17 mouse cellular contexts compared by ENCODE assay signal in the genomic region with DNA sequence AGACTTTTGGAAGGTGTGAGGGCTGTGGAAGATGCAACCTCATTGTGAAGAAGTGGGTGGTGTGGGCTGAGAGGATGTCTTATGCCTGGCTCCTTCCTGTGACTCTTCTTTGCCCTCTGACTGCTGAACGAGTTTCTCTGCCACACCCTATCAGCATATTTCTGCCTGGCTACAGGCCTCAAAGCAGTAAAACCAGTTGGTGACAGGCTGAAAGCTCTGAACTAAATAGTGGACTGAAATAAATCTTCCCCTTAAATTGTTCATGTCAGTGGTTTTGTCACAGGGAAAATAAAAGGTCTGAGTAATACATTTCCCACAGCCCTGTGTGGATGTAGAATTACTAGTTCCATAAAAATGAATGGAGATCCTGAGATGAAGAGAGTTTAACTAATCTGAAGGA.
A peak's percentile ranks its signal among the peaks of the same experiment; 100 is the strongest.
DNase-seq lines count a peak whose midpoint lies in the region; ATAC-seq and TF ChIP-seq lines count a peak whose summit lies in the region.
"Had no signal": no experiment of that assay in that cellular context is flagged by ENCODE, and none has a peak within 500 bp of the region (broad histone marks: within the 10 kb centered on the region; RNA-seq: fewer than 3 reads in every experiment).

No protein-coding gene starts in this region.

- H3K4me2 ChIP-seq in lung, postnatal 0 days (replicated peaks; ENCODE audit: low read depth, low read length): no peak overlapping the region
- H3K4me2 ChIP-seq in neural tube, embryonic 14.5 days (ENCODE audit: low read depth, low read length): no peak overlapping the region
- no peak overlapping the region for H3K4me2 ChIP-seq in midbrain, embryonic 16.5 days (ENCODE audit: low read length)
- H3K4me2 ChIP-seq: heart, embryonic 12.5 days; lung, embryonic 15.5 days had no signal

- no peaks in the 10 kb centered on the region for H3K9me3 ChIP-seq in lung, postnatal 0 days (ENCODE audit: low read length)
- no peaks in the 10 kb centered on the region for H3K9me3 ChIP-seq in neural tube, embryonic 14.5 days (ENCODE audit: control insufficient read depth, low read length)
- no peaks in the 10 kb centered on the region for H3K9me3 ChIP-seq in midbrain, embryonic 16.5 days (replicated peaks; ENCODE audit: control insufficient read depth, low read length, poor library complexity, severe bottlenecking)
- H3K9me3 ChIP-seq: heart, embryonic 12.5 days; lung, embryonic 15.5 days; midbrain, embryonic 10.5 days had no signal

- ATAC-seq in lung, postnatal 0 days: peak; percentile 25; the same call in 1 of the 2 replicates
- ATAC-seq in neural tube, embryonic 14.5 days (ENCODE audit: low read depth): peak; percentile 28; the same call in 1 of the 2 replicates
- ATAC-seq in midbrain, embryonic 16.5 days: no peak
- ATAC-seq: forebrain, postnatal 0 days had no signal

- no peaks in the 10 kb centered on the region for H3K36me3 ChIP-seq in lung, postnatal 0 days (ENCODE audit: insufficient read depth, low read length)
- no peaks in the 10 kb centered on the region for H3K36me3 ChIP-seq in neural tube, embryonic 14.5 days (ENCODE audit: control insufficient read depth, insufficient read depth, low read length)
- H3K36me3 ChIP-seq in midbrain, embryonic 16.5 days (ENCODE audit: control insufficient read depth, insufficient read depth, low read length): no peaks in the 10 kb centered on the region
- H3K36me3 ChIP-seq: heart, embryonic 12.5 days; lung, embryonic 15.5 days; midbrain, embryonic 10.5 days had no signal

- TF ChIP-seq EP300 in lung, postnatal 0 days (IDR thresholded peaks at IDR 0.05): no peak

- DNase-seq in lung, postnatal 0 days (ENCODE audit: low spot score): peak; percentile 23
- DNase-seq in lung, postnatal 14 days: no peak
- peak; percentile 22 for DNase-seq in embryo, embryonic 10.5 days (ENCODE audit: low spot score)
- DNase-seq in fibroblast of lung, adult 2 months (ENCODE audit: low read depth): peak; percentile 58
- DNase-seq in gastrocnemius, adult 18-20 months (ENCODE audit: low spot score): no peak
- no peak for DNase-seq in adipocyte (ENCODE audit: low spot score)
- DNase-seq: adrenal gland, postnatal 10 days; cerebellum, postnatal 14 days; forebrain, postnatal 0 days; gastrocnemius, postnatal 14 days; retina, postnatal 1 day had no signal

- H3K27me3 ChIP-seq in lung, postnatal 0 days (replicated peaks; ENCODE audit: insufficient read depth, low read length): no peaks in the 10 kb centered on the region
- no peaks in the 10 kb centered on the region for H3K27me3 ChIP-seq in neural tube, embryonic 14.5 days (ENCODE audit: control insufficient read depth, insufficient read depth, low read length)
- no peaks in the 10 kb centered on the region for H3K27me3 ChIP-seq in midbrain, embryonic 16.5 days (ENCODE audit: control insufficient read depth, insufficient read depth, low read depth, low read length)
- H3K27me3 ChIP-seq: heart, embryonic 12.5 days; lung, embryonic 15.5 days had no signal

- no peak overlapping the region for H3K4me3 ChIP-seq in lung, postnatal 0 days (ENCODE audit: low read depth, low read length)
- no peak overlapping the region for H3K4me3 ChIP-seq in neural tube, embryonic 14.5 days (ENCODE audit: low read depth, low read length)
- H3K4me3 ChIP-seq in midbrain, embryonic 16.5 days (ENCODE audit: low read depth, low read length): no peak overlapping the region
- H3K4me3 ChIP-seq: heart, embryonic 12.5 days; layer of hippocampus, adult 2 months; lung, embryonic 15.5 days; midbrain, embryonic 10.5 days had no signal

- no peak overlapping the region for H3K9ac ChIP-seq in lung, postnatal 0 days (replicated peaks; ENCODE audit: low read depth)
- no peak overlapping the region for H3K9ac ChIP-seq in neural tube, embryonic 14.5 days (replicated peaks; ENCODE audit: low read depth, low read length)
- no peak overlapping the region for H3K9ac ChIP-seq in midbrain, embryonic 16.5 days (ENCODE audit: low read depth, low read length)
- H3K9ac ChIP-seq: forebrain, postnatal 0 days; heart, embryonic 12.5 days; lung, embryonic 15.5 days had no signal

- no peak for TF ChIP-seq CTCF in lung, postnatal 0 days (IDR thresholded peaks at IDR 0.05)

- 3% methylated on average over 1 of the region's 1 CpGs for WGBS in lung, postnatal 0 days
- WGBS in neural tube, embryonic 14.5 days: 0% methylated on average over 1 of the region's 1 CpGs
- 52% methylated on average over 1 of the region's 1 CpGs for WGBS in midbrain, embryonic 16.5 days

- no peaks in the 10 kb centered on the region for H3K4me1 ChIP-seq in lung, postnatal 0 days (ENCODE audit: insufficient read depth, low read depth, low read length)
- no peaks in the 10 kb centered on the region for H3K4me1 ChIP-seq in neural tube, embryonic 14.5 days (ENCODE audit: control insufficient read depth, insufficient read depth, low read length)
- H3K4me1 ChIP-seq in midbrain, embryonic 16.5 days (ENCODE audit: control insufficient read depth, insufficient read depth, low read length): no peaks in the 10 kb centered on the region
- H3K4me1 ChIP-seq: lung, embryonic 15.5 days; midbrain, embryonic 10.5 days had no signal

- no peak overlapping the region for H3K27ac ChIP-seq in lung, postnatal 0 days (ENCODE audit: low read length)
- no peak overlapping the region for H3K27ac ChIP-seq in neural tube, embryonic 14.5 days (ENCODE audit: low read depth, low read length)
- H3K27ac ChIP-seq in midbrain, embryonic 16.5 days (ENCODE audit: low read length): no peak overlapping the region
- H3K27ac ChIP-seq: layer of hippocampus, adult 2 months; lung, embryonic 15.5 days; midbrain, embryonic 10.5 days had no signal

Comparison
In these comparisons a context has a peak if more than half of its experiments do, and no peak if none do; other contexts are left out.
1. DNase-seq: peak in lung, postnatal 0 days (single experiment), embryo, embryonic 10.5 days (single experiment) and fibroblast of lung, adult 2 months (single experiment); none in lung, postnatal 14 days (single experiment), gastrocnemius, adult 18-20 months (single experiment) and adipocyte (single experiment).